Mouse (Mus musculus): Measurements from ENCODE around the gene Ube2o. TPM values are rescaled to one million over a fixed set of nuclear protein-coding genes. Genes with fewer than 3 reads are reported as not detected.

The Ube2o gene
- polyA plus RNA-seq, 1 experiment from 2014 or later = 5.2 TPM

- peak; percentile 89 for ATAC-seq (ENCODE audit: low read depth)
- H3K4me2 ChIP-seq (ENCODE audit: low read depth, low read length) = peak overlapping the region; percentile 85
These were observed 90.8 kb downstream of the Ube2o start for GRCm38 (mm10) chr11:116490232-116491107.

DNA sequence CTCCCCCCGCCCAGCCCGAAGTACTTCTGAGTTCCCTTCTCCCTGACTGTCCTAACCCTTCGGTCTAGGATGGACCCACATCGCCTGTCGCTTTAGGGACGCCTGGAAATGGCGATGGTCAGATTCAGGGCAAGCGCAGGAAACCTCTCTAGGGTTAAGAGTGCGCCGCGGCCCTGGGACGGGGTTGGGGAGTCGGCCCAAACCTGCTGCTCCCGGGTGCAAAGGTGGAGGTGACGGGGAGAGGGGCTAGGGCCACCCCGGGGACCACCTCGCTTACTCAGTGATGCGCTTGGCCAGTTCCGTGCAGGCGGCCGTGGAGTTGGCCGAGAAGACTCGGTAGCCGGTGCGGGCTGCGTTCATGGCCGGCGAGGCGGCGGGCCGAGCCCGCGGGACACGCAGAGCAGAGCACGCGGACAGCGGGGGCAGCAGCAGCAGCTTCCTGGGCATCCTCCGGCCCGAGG lies 91.4 kb downstream of the Ube2o start:
- H3K9ac ChIP-seq (ENCODE audit: low read length) = peak overlapping the region; percentile 97
- peak overlapping the region; percentile 85 for H3K4me2 ChIP-seq (ENCODE audit: low read depth, low read length)
- H3K27me3 ChIP-seq (ENCODE audit: control insufficient read depth, insufficient read depth, low read depth, low read length) = no peaks in the 10 kb centered on the region
- H3K4me1 ChIP-seq (replicated peaks; ENCODE audit: control insufficient read depth, insufficient read depth, low read length) = peaks cover 11% of the 10 kb centered on the region
- peaks cover 22% of the 10 kb centered on the region for H3K36me3 ChIP-seq (ENCODE audit: control insufficient read depth, insufficient read depth, low read length)
- WGBS = under 1% methylated on average over 39 of the region's 39 CpGs
- peak; percentile 31 for ATAC-seq (ENCODE audit: low read depth)
- H3K27ac ChIP-seq (ENCODE audit: low read length) = peak overlapping the region; percentile 92
- no peaks in the 10 kb centered on the region; the same call in 1 of the 2 replicates for H3K9me3 ChIP-seq (ENCODE audit: control insufficient read depth, low read length)
- H3K4me3 ChIP-seq (ENCODE audit: low read length) = peak overlapping the region; percentile 99

More at GRCm38 (mm10) chr11:116490232-116491107, 90.8 kb downstream of the Ube2o start:
- Histone ChIP-seq H3K9me3 (ENCODE audit: control insufficient read depth, low read length) (no peaks in the 10 kb centered on the region; the same call in 1 of the 2 replicates), H3K4me1 (replicated peaks; ENCODE audit: control insufficient read depth, insufficient read depth, low read length) (peaks cover 17% of the 10 kb centered on the region), H3K4me3 (ENCODE audit: low read length) (peak overlapping the region; percentile 99), H3K27me3 (ENCODE audit: control insufficient read depth, insufficient read depth, low read depth, low read length) (no peaks in the 10 kb centered on the region), H3K27ac (ENCODE audit: low read length) (peak overlapping the region; percentile 92), H3K9ac (ENCODE audit: low read length) (peak overlapping the region; percentile 97), H3K36me3 (ENCODE audit: control insufficient read depth, insufficient read depth, low read length) (peaks cover 16% of the 10 kb centered on the region)
- under 1% methylated on average over 47 of the region's 62 CpGs for WGBS

GRCm38 (mm10) chr11:116488693-116489375 lies 92.4 kb downstream of the Ube2o start:
- WGBS = 68% methylated on average over 14 of the region's 14 CpGs
- peak overlapping the region; percentile 85 for H3K4me2 ChIP-seq (ENCODE audit: low read depth, low read length)
- no peaks in the 10 kb centered on the region for H3K27me3 ChIP-seq (ENCODE audit: control insufficient read depth, insufficient read depth, low read depth, low read length)
- H3K4me1 ChIP-seq (replicated peaks; ENCODE audit: control insufficient read depth, insufficient read depth, low read length) = peaks cover 11% of the 10 kb centered on the region
- no peak for ATAC-seq (ENCODE audit: low read depth)
- peaks cover 28% of the 10 kb centered on the region for H3K36me3 ChIP-seq (ENCODE audit: control insufficient read depth, insufficient read depth, low read length)
- no peaks in the 10 kb centered on the region; the same call in 1 of the 2 replicates for H3K9me3 ChIP-seq (ENCODE audit: control insufficient read depth, low read length)
- peak overlapping the region; percentile 97 for H3K9ac ChIP-seq (ENCODE audit: low read length)
- H3K4me3 ChIP-seq (ENCODE audit: low read length) = peak overlapping the region; percentile 99
- no peak overlapping the region for H3K27ac ChIP-seq (ENCODE audit: low read length)

GRCm38 (mm10) chr11:116488207-116488606 lies 93.0 kb downstream of the Ube2o start:
- H3K9ac ChIP-seq (ENCODE audit: low read length) = no peak overlapping the region
- no peak overlapping the region for H3K27ac ChIP-seq (ENCODE audit: low read length)
- H3K4me1 ChIP-seq (replicated peaks; ENCODE audit: control insufficient read depth, insufficient read depth, low read length) = peaks cover 11% of the 10 kb centered on the region
- H3K4me3 ChIP-seq (ENCODE audit: low read length) = no peak overlapping the region
- no peak overlapping the region for H3K4me2 ChIP-seq (ENCODE audit: low read depth, low read length)
- H3K36me3 ChIP-seq (ENCODE audit: control insufficient read depth, insufficient read depth, low read length) = peaks cover 32% of the 10 kb centered on the region
- H3K27me3 ChIP-seq (ENCODE audit: control insufficient read depth, insufficient read depth, low read depth, low read length) = no peaks in the 10 kb centered on the region
- ATAC-seq (ENCODE audit: low read depth) = no peak
- no peaks in the 10 kb centered on the region; the same call in 1 of the 2 replicates for H3K9me3 ChIP-seq (ENCODE audit: control insufficient read depth, low read length)

Other genes with a start within 250 kb of the Ube2o start
- gene Foxj1, start 246.0 kb downstream of the Ube2o start, polyA plus RNA-seq (2015; fragmentation: Nextera tagmentation; extraction: Ambion mirVana) = 22.1 and 24.6 TPM in 2 replicates
- 3.5 and 4.0 TPM in 2 replicates for gene Rnf157, start 168.4 kb downstream of the Ube2o start, polyA plus RNA-seq (2015; fragmentation: Nextera tagmentation; extraction: Ambion mirVana)
- gene Ubald2, start 147.4 kb downstream of the Ube2o start, polyA plus RNA-seq (2015; fragmentation: Nextera tagmentation; extraction: Ambion mirVana) = 41.3 and 43.2 TPM in 2 replicates
- 0.26 TPM in 1 of 2 replicates, not detected in the other for gene Qrich2, start 115.2 kb downstream of the Ube2o start, polyA plus RNA-seq (2015; fragmentation: Nextera tagmentation; extraction: Ambion mirVana)
- gene Prpsap1, start 87.2 kb downstream of the Ube2o start, polyA plus RNA-seq (2015; fragmentation: Nextera tagmentation; extraction: Ambion mirVana) = 167 and 177 TPM in 2 replicates
- gene Sphk1, start 50.5 kb downstream of the Ube2o start, polyA plus RNA-seq (2015; fragmentation: Nextera tagmentation; extraction: Ambion mirVana) = 7.0 and 9.6 TPM in 2 replicates
- gene Aanat, start 5.0 kb upstream of the Ube2o start, polyA plus RNA-seq (2015; fragmentation: Nextera tagmentation; extraction: Ambion mirVana) = not detected in 2 replicates
- 17.9 and 19.6 TPM in 2 replicates for gene Rhbdf2, start 45.6 kb upstream of the Ube2o start, polyA plus RNA-seq (2015; fragmentation: Nextera tagmentation; extraction: Ambion mirVana)
- gene Prcd, start 72.1 kb upstream of the Ube2o start, polyA plus RNA-seq (2015; fragmentation: Nextera tagmentation; extraction: Ambion mirVana) = 5.0 and 11.0 TPM in 2 replicates
- gene Cygb, start 72.9 kb upstream of the Ube2o start, polyA plus RNA-seq (2015; fragmentation: Nextera tagmentation; extraction: Ambion mirVana) = 13.3 TPM in 2 replicates
- not detected in 2 replicates for gene St6galnac1, start 194.1 kb upstream of the Ube2o start, polyA plus RNA-seq (2015; fragmentation: Nextera tagmentation; extraction: Ambion mirVana)
- gene Mxra7, start 246.6 kb upstream of the Ube2o start, polyA plus RNA-seq (2015; fragmentation: Nextera tagmentation; extraction: Ambion mirVana) = 14.2 and 15.3 TPM in 2 replicates

Data from lung, embryonic 16.5 days (tissue).